Mouse (Mus musculus) liver, embryonic 14.5 days (tissue): ENCODE measurements at regions not wholly inside any gene's neighbourhood (a gene's known extent, or its start where the extent isn't known, plus 50 kb on each side); places are given as distances from the start of the nearest gene placed in this dataset.

ENCODE experiments used
- ATAC-seq: fragments of 200-750 bp; cut with Nextera tagmentation; 2 replicates; pipeline ENCODE4 v1.8.0; 2017; ENCODE audit warnings: moderate number of reproducible peaks, mild to moderate bottlenecking, moderate library complexity; ENCODE audit not compliant: insufficient read depth
- DNase-seq, 3 experiments: peaks; one replicate each; pipeline ENCODE4 v3.0.0-alpha.2; 2012 to 2013; ENCODE audit warnings: low read depth in 3 of 3, low spot score in 3 of 3
- H3K27ac ChIP-seq: fragments of 300-500 bp; sonication (generic); 2 replicates; pipeline ENCODE4 v1.5.1; 2014; ENCODE audit warnings: moderate library complexity, mild to moderate bottlenecking, control low read depth, inconsistent platforms
- H3K27me3 ChIP-seq: fragments of 300-500 bp; sonication (generic); 2 replicates; pipeline ENCODE4 v1.6.1; 2014; ENCODE audit warnings: mild to moderate bottlenecking, low read length, moderate library complexity; ENCODE audit not compliant: control insufficient read depth, insufficient read depth
- H3K36me3 ChIP-seq: fragments of 300-500 bp; sonication (generic); replicated peaks from 2 replicates; pipeline ENCODE4 v1.6.1; 2014; ENCODE audit warnings: low read depth; ENCODE audit not compliant: control insufficient read depth, insufficient read depth
- H3K4me1 ChIP-seq, 2 experiments: fragments of 200-500 bp in 1 of 2; fragments of 300-500 bp in 1 of 2; sonication (generic) in 1 of 2; replicated peaks; 2 replicates each; pipeline ENCODE4 v1.6.1; 2012 to 2014; ENCODE audit warnings: antibody characterized with exemption in 1 of 2, inconsistent platforms in 1 of 2, low read length in 1 of 2; ENCODE audit not compliant: control insufficient read depth in 2 of 2, insufficient read depth in 2 of 2
- H3K4me2 ChIP-seq: fragments of 300-500 bp; sonication (generic); 2 replicates; pipeline ENCODE4 v1.6.1; 2014; ENCODE audit warnings: low read depth, mild to moderate bottlenecking, control low read depth, moderate library complexity
- H3K4me3 ChIP-seq, 2 experiments: fragments of 200-500 bp in 1 of 2; fragments of 300-500 bp in 1 of 2; sonication (generic) in 1 of 2; 2 replicates each; pipeline ENCODE4 v1.5.1; 2012 to 2014; ENCODE audit warnings: low read depth in 2 of 2, low read length in 2 of 2, mild to moderate bottlenecking in 2 of 2, control low read depth in 1 of 2, inconsistent platforms in 1 of 2, moderate library complexity in 1 of 2; ENCODE audit not compliant: insufficient read depth in 1 of 2
- H3K9ac ChIP-seq: fragments of 300-500 bp; sonication (generic); replicated peaks from 2 replicates; pipeline ENCODE4 v1.6.1; 2014; ENCODE audit warnings: mild to moderate bottlenecking, control low read depth, moderate library complexity
- H3K9me3 ChIP-seq: fragments of 300-500 bp; sonication (generic); 2 replicates; pipeline ENCODE4 v1.6.1; 2016; ENCODE audit warnings: low read length, mixed read lengths; ENCODE audit not compliant: control insufficient read depth
- CTCF ChIP-seq: IDR thresholded peaks from 2 replicates; pipeline ENCODE4 v1.5.1; 2016; ENCODE audit warnings: antibody characterized with exemption, low read depth, control low read depth
- EP300 ChIP-seq: IDR thresholded peaks from 2 replicates; pipeline ENCODE4 v1.6.1; 2016; ENCODE audit warnings: antibody characterized with exemption, low read depth
- WGBS: fragments of 180-500 bp; shearing (Covaris S2); extraction: QIAGEN DNeasy Blood & Tissue Kit; methylation state at CpG from one replicate; pipeline ENCODE4 v1.1.7; 2014; ENCODE audit not compliant: insufficient replicate concordance; 5-methylcytosine and 5-hydroxymethylcytosine counted together

DNA sequence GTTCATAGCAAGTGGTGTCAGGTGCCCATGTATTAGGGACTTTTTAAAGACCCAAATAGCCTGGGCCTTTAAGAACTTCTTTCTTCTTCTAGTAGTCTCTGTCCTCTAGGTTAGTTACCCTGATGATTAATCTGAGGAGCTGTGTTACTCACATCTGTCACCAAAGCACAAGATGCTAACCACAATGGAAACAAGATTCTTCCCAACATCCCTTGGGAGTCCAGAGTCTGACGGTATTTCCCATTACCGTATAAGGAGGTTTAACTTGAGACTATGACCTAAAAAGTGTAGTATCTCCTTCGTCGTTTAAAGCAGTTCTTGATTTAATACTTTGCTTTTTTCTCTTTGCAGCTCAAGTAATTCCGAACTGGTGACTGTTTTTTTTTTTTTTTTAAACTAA lies 67.7 kb upstream of the Fut8 start:
- H3K27ac ChIP-seq = no peak overlapping the region
- no peaks in the 10 kb centered on the region for H3K36me3 ChIP-seq
- no peak overlapping the region for H3K4me3 ChIP-seq
- WGBS = 68% methylated on average over 5 of the region's 5 CpGs
- no peak for ATAC-seq
- H3K9ac ChIP-seq = no peak overlapping the region
- no peak for DNase-seq
- TF ChIP-seq EP300 (no peak), CTCF (no peak)
- H3K4me2 ChIP-seq = no peak overlapping the region
- no peaks in the 10 kb centered on the region for H3K4me1 ChIP-seq
- H3K27me3 ChIP-seq = no peaks in the 10 kb centered on the region
- H3K9me3 ChIP-seq = no peaks in the 10 kb centered on the region

DNA sequence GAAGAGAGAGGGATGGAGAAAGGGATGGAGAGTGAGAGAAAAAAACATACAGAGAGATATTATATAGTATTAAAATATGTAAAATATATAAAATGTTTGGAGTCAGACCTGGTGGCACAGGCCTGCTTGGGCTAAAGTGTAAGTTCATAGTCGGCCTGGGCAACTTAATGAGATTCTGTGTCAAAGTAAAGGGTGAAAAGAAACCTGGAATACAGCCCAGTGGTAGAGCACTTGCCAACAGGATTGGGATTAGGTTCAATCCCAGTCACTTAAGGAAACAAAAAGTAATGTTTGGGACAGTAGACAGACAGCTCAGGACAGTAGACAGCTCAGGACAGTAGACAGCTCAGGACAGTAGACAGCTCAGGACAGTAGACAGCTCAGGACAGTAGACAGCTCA lies 69.6 kb upstream of the Fut8 start:
- no peak overlapping the region for H3K9ac ChIP-seq
- no peak for TF ChIP-seq CTCF
- H3K27me3 ChIP-seq = no peaks in the 10 kb centered on the region
- no peaks in the 10 kb centered on the region for H3K4me1 ChIP-seq
- no peak overlapping the region for H3K27ac ChIP-seq
- H3K9me3 ChIP-seq = no peaks in the 10 kb centered on the region
- no peak overlapping the region for H3K4me3 ChIP-seq
- ATAC-seq = no peak
- H3K4me2 ChIP-seq = no peak overlapping the region
- no peak for DNase-seq
- WGBS = 51% methylated on average over 1 of the region's 1 CpGs
- no peaks in the 10 kb centered on the region for H3K36me3 ChIP-seq

DNA sequence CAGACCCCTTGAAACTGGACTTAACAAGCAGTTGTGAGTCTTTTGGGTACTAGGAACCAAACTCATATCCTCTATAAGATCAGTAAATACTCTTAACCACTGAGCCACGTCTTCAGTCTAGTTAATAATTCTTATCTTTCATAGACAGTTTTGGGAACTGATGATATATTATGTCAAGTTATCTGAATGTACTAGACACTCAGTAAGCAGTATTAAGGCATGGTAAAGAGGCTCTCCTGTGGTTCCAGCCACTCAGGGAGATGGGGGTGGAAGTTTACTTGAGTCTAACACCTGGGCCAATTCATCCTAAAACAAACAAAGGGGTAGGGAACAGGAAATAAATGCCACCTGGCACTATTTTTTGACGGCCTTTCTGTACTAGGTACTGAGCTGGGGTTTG lies 81.2 kb upstream of the Fut8 start:
- no peak overlapping the region for H3K27ac ChIP-seq
- H3K4me2 ChIP-seq = no peak overlapping the region
- H3K9ac ChIP-seq = no peak overlapping the region
- ATAC-seq (no peak), DNase-seq (no peak)
- no peaks in the 10 kb centered on the region for H3K27me3 ChIP-seq
- 32% methylated on average over 2 of the region's 2 CpGs for WGBS
- no peak overlapping the region for H3K4me3 ChIP-seq
- H3K9me3 ChIP-seq = no peaks in the 10 kb centered on the region
- no peaks in the 10 kb centered on the region for H3K36me3 ChIP-seq
- no peaks in the 10 kb centered on the region; a peak in 1 of 4 replicates for H3K4me1 ChIP-seq
- TF ChIP-seq CTCF = no peak

DNA sequence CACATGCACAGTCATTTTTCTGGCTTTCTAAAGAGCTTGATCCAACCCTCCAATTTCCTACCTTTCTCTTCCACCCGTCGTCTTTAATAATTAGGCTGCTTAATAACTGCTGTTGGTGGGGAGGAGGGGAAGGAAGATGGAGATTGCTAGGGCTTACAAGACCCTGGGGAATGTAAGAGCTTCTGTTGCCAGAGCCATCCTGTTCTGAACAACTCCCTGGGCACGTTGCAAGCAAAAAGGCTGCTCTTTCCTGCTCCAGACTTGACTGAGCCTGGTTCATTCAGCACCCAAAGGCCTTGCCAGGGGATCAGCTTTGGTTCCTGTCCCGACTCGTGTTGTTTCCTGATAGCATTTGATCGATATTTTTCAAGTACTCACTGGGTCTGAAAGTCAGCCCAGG lies 82.3 kb upstream of the Fut8 start:
- no peak for ATAC-seq
- 62% methylated on average over 6 of the region's 6 CpGs for WGBS

DNA sequence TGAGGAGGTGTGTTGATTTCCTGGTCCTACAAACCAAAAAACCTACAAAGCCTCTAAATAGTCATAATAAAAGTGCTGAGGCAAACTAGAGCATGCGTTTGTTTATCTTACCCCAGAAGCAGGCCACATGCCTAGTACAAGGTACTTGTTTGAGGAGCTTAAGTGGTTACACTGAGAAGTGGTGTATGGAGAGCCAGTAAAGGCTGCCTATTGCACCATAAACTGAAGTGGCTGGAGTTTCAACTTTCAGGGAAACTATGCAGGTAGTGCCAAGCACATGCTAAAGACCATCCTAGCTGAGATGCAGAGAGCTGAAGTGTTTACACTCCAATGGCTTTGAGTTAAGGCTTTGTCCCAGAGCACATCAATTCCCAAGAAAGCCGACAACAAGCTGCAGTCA lies 86.5 kb upstream of the Fut8 start:
- no peak for DNase-seq
- 72% methylated on average over 2 of the region's 2 CpGs for WGBS

More for the DNA sequence above, 82.3 kb upstream of the Fut8 start:
- Histone ChIP-seq H3K27ac (no peak overlapping the region), H3K36me3 (no peaks in the 10 kb centered on the region), H3K4me2 (no peak overlapping the region), H3K9ac (no peak overlapping the region), H3K4me3 (no peak overlapping the region), H3K9me3 (no peaks in the 10 kb centered on the region), H3K4me1 (no peaks in the 10 kb centered on the region; a peak in 1 of 4 replicates), H3K27me3 (no peaks in the 10 kb centered on the region)
- no peak for DNase-seq
- TF ChIP-seq CTCF (no peak), EP300 (no peak)

DNA sequence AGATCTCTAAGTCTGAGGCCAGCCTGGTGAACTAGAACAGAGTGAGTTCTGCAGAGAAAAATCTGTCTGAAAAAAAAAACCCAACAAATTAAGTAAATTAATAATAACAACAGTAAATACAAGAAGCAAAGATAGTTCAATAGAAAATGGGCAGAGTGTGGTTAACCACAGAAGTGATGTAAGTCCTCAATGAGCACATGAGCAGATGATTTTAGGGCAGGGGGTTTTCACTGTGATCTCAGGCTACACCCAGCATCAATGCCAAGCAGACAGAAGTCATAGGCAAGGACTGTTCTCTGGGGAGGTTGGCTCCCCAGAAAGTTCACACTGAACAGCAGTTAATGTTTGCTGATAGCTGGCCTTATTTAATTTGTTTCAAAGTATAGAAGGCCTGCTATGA lies 88.1 kb upstream of the Fut8 start:
- DNase-seq (no peak), ATAC-seq (no peak)
- no peak overlapping the region for H3K27ac ChIP-seq
- H3K4me3 ChIP-seq = no peak overlapping the region
- no peaks in the 10 kb centered on the region for H3K27me3 ChIP-seq
- TF ChIP-seq CTCF (no peak), EP300 (no peak)
- no peak overlapping the region for H3K9ac ChIP-seq
- H3K36me3 ChIP-seq = no peaks in the 10 kb centered on the region
- H3K4me1 ChIP-seq = no peaks in the 10 kb centered on the region
- H3K4me2 ChIP-seq = no peak overlapping the region
- H3K9me3 ChIP-seq = no peaks in the 10 kb centered on the region

More for the DNA sequence above, 86.5 kb upstream of the Fut8 start:
- Histone ChIP-seq H3K27ac (no peak overlapping the region), H3K4me3 (no peak overlapping the region), H3K9ac (no peak overlapping the region), H3K9me3 (no peaks in the 10 kb centered on the region), H3K4me2 (no peak overlapping the region), H3K4me1 (no peaks in the 10 kb centered on the region), H3K36me3 (no peaks in the 10 kb centered on the region), H3K27me3 (no peaks in the 10 kb centered on the region)
- TF ChIP-seq EP300 (no peak), CTCF (no peak)
- ATAC-seq = no peak
